Mouse (Mus musculus): ENCODE results near the gene Dctpp1. TPM values are rescaled to one million over a fixed set of nuclear protein-coding genes. Genes with fewer than 3 reads are reported as not detected.

Gene Dctpp1
- polyA plus RNA-seq (2012; rRNA removed) = 31.4 and 39.4 TPM in 2 replicates

GRCm38 (mm10) chr7:127260309-127261111, at the start of gene Dctpp1:
Gene Dctpp1 (minus strand): TSS chr7:127260709.

GRCm38 (mm10) chr7:127296098-127296497, 35.6 kb upstream of the Dctpp1 start, which contains the start of gene Itgal:
Gene Itgal (plus strand): TSS chr7:127296260.

GRCm38 (mm10) chr7:127273925-127274789, 13.6 kb upstream of the Dctpp1 start, which contains the start of gene Sephs2:
Gene Sephs2 (minus strand): TSS chr7:127274055.

GRCm38 (mm10) chr7:127243870-127244657, 16.4 kb downstream of the Dctpp1 start, which contains the start of gene Zfp771:
Gene Zfp771 (plus strand): TSS chr7:127244274.

GRCm38 (mm10) chr7:127232622-127233367, 27.7 kb downstream of the Dctpp1 start, which contains the start of the genes Zfp553 and Sept1:
Gene Zfp553 (plus strand): TSS chr7:127233061.
Gene Sept1 (minus strand): TSS chr7:127233130.

GRCm38 (mm10) chr7:127208553-127209438, 51.7 kb downstream of the Dctpp1 start, which contains the start of gene Mylpf:
Gene Mylpf (plus strand): TSS chr7:127208890.

GRCm38 (mm10) chr7:127208295-127208552, 52.3 kb downstream of the Dctpp1 start, which contains the start of gene Tbc1d10b:
Gene Tbc1d10b (minus strand): TSS chr7:127208468.

Other genes starting within 250 kb of the Dctpp1 start
- gene Mvp, start 246.1 kb downstream of the Dctpp1 start, polyA plus RNA-seq (2012; rRNA removed) = 67.5 and 90.5 TPM in 2 replicates
- 0.94 TPM in 1 of 2 replicates, not detected in the other for gene Pagr1b, start 244.2 kb downstream of the Dctpp1 start, polyA plus RNA-seq (2012; rRNA removed)
- gene Pagr1a, start 243.4 kb downstream of the Dctpp1 start, polyA plus RNA-seq (2012; rRNA removed) = 8.5 TPM in 1 of 2 replicates, not detected in the other
- gene Gm42742, start 239.6 kb downstream of the Dctpp1 start, polyA plus RNA-seq (2012; rRNA removed) = 1.6 and 8.9 TPM in 2 replicates
- gene Prrt2, start 239.5 kb downstream of the Dctpp1 start, polyA plus RNA-seq (2012; rRNA removed) = 2.3 and 4.8 TPM in 2 replicates
- 76.8 and 314 TPM in 2 replicates for gene Maz, start 233.7 kb downstream of the Dctpp1 start, polyA plus RNA-seq (2012; rRNA removed)
- 1.9 and 2.3 TPM in 2 replicates for gene Kif22, start 218.2 kb downstream of the Dctpp1 start, polyA plus RNA-seq (2012; rRNA removed)
- 23.7 and 38.0 TPM in 2 replicates for gene Zg16, start 173.4 kb downstream of the Dctpp1 start, polyA plus RNA-seq (2012; rRNA removed)
- 13.6 and 14.9 TPM in 2 replicates for gene AI467606, start 169.3 kb downstream of the Dctpp1 start, polyA plus RNA-seq (2012; rRNA removed)
- gene Qprt, start 138.5 kb downstream of the Dctpp1 start, polyA plus RNA-seq (2012; rRNA removed) = 0.27 and 0.47 TPM in 2 replicates
- 0.67 and 0.77 TPM in 2 replicates for gene Spn, start 122.9 kb downstream of the Dctpp1 start, polyA plus RNA-seq (2012; rRNA removed)
- 5.5 and 6.6 TPM in 2 replicates for gene Cd2bp2, start 64.7 kb downstream of the Dctpp1 start, polyA plus RNA-seq (2012; rRNA removed)
- 20.0 and 23.0 TPM in 2 replicates for gene Tbc1d10b, start 52.2 kb downstream of the Dctpp1 start, polyA plus RNA-seq (2012; rRNA removed)
- 11.3 and 23.7 TPM in 2 replicates for gene Mylpf, start 51.8 kb downstream of the Dctpp1 start, polyA plus RNA-seq (2012; rRNA removed)
- 5.6 and 6.3 TPM in 2 replicates for gene Zfp553, start 27.6 kb downstream of the Dctpp1 start, polyA plus RNA-seq (2012; rRNA removed)
- gene Sept1, start 27.6 kb downstream of the Dctpp1 start, polyA plus RNA-seq (2012; rRNA removed) = 4.9 and 7.9 TPM in 2 replicates
- 57.0 and 157 TPM in 2 replicates for gene Zfp771, start 16.4 kb downstream of the Dctpp1 start, polyA plus RNA-seq (2012; rRNA removed)
- gene Sephs2, start 13.3 kb upstream of the Dctpp1 start, polyA plus RNA-seq (2012; rRNA removed) = 9.4 and 16.9 TPM in 2 replicates
- 1.0 and 1.3 TPM in 2 replicates for gene Itgal, start 35.6 kb upstream of the Dctpp1 start, polyA plus RNA-seq (2012; rRNA removed)
- 18.3 and 25.5 TPM in 2 replicates for gene Zfp768, start 84.9 kb upstream of the Dctpp1 start, polyA plus RNA-seq (2012; rRNA removed)
- 3.3 and 4.0 TPM in 2 replicates for gene Zfp747, start 115.3 kb upstream of the Dctpp1 start, polyA plus RNA-seq (2012; rRNA removed)
- gene 9130019O22Rik, start 126.5 kb upstream of the Dctpp1 start, polyA plus RNA-seq (2012; rRNA removed) = 1.2 and 1.4 TPM in 2 replicates
- gene E430018J23Rik, start 132.9 kb upstream of the Dctpp1 start, polyA plus RNA-seq (2012; rRNA removed) = 2.8 and 3.5 TPM in 2 replicates
- 2.2 and 2.6 TPM in 2 replicates for gene Zfp764, start 146.1 kb upstream of the Dctpp1 start, polyA plus RNA-seq (2012; rRNA removed)
- gene Zfp688, start 161.4 kb upstream of the Dctpp1 start, polyA plus RNA-seq (2012; rRNA removed) = 14.0 and 16.3 TPM in 2 replicates
- 1.6 and 1.9 TPM in 2 replicates for gene Zfp689, start 188.4 kb upstream of the Dctpp1 start, polyA plus RNA-seq (2012; rRNA removed)
- gene Prr14, start 198.9 kb upstream of the Dctpp1 start, polyA plus RNA-seq (2012; rRNA removed) = 33.3 and 47.2 TPM in 2 replicates
- gene Fbrs, start 218.5 kb upstream of the Dctpp1 start, polyA plus RNA-seq (2012; rRNA removed) = 20.3 and 21.3 TPM in 2 replicates

Data from stomach, adult 2 months (tissue).